Mouse (Mus musculus) thymus, postnatal 0 days (tissue): ENCODE results near the gene Cubn. TPM values are rescaled to one million over a fixed set of nuclear protein-coding genes. Genes with fewer than 3 reads are reported as not detected.

Source experiments
- DNase-seq: peaks from one replicate; pipeline ENCODE4 v3.0.0-alpha.2; 2015; ENCODE audit warnings: low spot score
- polyA plus RNA-seq: library from polyadenylated mRNA; unstranded; fragments of >200 nt; fragmentation: Nextera tagmentation; extraction: Ambion mirVana; gene quantifications from 2 replicates; pipeline ENCODE4 v1.2.1, GENCODE M21; 2015

Gene Cubn
- polyA plus RNA-seq, 1 experiment from 2014 or later, result not detected

- no peak for DNase-seq
Observed at GRCm38 (mm10) chr2:13486470-13486869, 5.1 kb downstream of the Cubn start.

- no peak for DNase-seq
Observed at GRCm38 (mm10) chr2:13484566-13484965, 7.0 kb downstream of the Cubn start.

GRCm38 (mm10) chr2:13480744-13481143, 10.9 kb downstream of the Cubn start:
- no peak for DNase-seq

- DNase-seq, result no peak
Observed at GRCm38 (mm10) chr2:13479165-13479564, 12.4 kb downstream of the Cubn start.

GRCm38 (mm10) chr2:13470108-13470507, 21.5 kb downstream of the Cubn start:
- no peak for DNase-seq

DNA sequence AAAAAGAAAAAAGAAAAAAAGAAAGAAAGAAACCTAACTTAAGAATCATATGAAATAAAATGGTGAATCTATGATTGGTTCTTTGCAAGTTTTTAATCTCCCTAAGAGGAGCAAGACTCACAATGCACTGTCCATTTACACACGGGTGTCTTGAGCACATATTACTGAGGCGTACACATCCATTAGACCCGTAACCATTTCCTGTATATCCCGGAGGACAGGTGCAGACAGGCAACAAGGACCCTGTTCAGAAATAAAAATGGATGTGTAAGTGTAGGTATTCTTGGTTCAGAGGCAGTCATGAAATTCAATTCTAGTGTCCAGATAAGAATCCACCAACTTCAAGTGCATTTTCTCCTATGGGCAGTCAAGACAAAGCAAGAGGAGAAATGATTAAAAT, 22.0 kb downstream of the Cubn start:
- no peak for DNase-seq

DNA sequence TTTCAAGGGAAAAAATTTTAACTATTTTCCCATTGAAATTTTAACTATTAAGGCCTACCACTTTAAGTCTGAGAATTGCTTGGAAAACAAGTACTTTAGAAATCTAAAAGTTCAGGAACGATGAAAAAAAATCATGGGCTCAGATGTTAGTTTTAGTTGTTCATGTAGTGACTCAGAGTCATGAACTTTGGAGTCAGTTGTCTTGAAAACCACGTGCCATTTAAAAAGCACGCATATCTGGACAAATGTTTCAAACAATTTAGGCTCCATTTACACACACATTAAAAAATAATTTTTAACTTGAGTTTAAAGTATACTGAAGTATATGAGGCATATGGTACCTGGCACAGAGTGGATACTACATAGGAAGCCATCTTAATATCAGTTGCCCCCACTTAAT, 24.9 kb downstream of the Cubn start:
- DNase-seq, result no peak

- DNase-seq, result no peak
Observed at GRCm38 (mm10) chr2:13458088-13458487, 33.5 kb downstream of the Cubn start.

GRCm38 (mm10) chr2:13456821-13457220, 34.8 kb downstream of the Cubn start:
- no peak for DNase-seq

GRCm38 (mm10) chr2:13451495-13452491, 39.8 kb downstream of the Cubn start:
- no peak for DNase-seq

- DNase-seq, result no peak
Observed at GRCm38 (mm10) chr2:13450895-13451294, 40.7 kb downstream of the Cubn start.

GRCm38 (mm10) chr2:13450470-13450869, 41.1 kb downstream of the Cubn start:
- no peak for DNase-seq

DNA sequence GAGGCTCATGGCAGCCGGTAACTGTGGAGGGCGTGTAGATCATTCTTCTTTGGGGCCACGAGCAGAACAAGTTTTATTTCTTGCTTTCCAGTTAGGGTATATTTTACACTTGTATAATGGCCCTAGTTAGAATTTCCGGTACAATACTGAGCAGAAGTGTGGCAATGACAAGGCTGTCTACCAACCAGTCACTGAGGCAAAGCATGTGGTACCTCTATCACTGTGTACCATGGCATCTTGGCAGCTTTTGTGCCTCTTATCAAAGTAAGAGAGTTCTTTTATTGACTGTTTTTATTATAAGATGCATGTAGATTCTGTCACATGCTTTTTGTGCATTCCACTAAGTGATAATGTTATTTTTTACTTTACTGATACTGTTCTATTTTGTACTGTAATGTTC, 46.5 kb downstream of the Cubn start:
- no peak for DNase-seq

DNA sequence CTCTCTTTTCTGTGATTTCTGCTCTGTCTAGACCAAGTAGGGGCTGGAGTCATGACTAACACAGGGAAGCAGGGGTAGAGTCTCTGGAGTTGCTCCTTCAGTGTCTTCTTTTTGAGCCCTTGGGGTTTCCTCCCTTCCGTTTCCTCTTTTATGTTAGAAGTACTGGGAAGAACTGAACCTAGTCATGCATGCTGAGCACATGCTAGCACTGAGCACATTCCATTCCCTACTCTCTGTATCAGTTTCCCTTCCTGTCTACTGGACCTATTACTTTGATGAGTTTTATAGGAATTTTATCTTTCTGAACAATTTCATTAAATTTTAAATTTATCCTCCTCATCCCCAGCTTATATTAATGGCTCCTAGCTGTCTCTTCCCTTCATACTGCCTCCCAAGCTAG, 52.6 kb downstream of the Cubn start:
- no peak for DNase-seq

DNA sequence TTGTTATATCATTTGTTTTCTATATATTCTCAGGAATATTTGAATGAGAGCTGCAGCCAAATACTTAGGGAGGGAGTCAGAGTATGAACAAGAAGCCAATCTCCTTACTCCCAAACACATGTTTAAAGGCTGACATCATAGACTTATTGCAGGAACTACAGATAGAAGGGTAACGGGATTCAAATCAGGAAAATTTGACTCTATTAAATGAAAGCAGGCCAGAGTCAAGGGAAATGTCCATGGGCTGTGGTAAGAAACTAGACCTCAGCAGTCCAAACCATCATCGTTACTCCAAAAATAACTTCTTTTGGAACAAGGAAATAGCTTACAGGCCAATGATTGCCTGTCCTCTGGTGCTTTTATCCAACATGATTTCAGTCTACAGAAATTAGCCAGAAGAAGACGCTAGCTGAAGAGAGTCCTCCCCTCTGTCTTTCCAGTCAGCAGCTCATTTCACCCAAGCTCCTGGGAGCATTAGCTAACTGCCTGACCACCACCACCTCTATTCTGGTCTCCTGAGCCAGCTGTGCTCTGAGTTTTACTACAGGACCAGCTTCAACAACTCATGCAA, 53.3 kb downstream of the Cubn start:
- DNase-seq, result no peak

- no peak for DNase-seq
Observed at GRCm38 (mm10) chr2:13432002-13432401, 59.6 kb downstream of the Cubn start.

DNA sequence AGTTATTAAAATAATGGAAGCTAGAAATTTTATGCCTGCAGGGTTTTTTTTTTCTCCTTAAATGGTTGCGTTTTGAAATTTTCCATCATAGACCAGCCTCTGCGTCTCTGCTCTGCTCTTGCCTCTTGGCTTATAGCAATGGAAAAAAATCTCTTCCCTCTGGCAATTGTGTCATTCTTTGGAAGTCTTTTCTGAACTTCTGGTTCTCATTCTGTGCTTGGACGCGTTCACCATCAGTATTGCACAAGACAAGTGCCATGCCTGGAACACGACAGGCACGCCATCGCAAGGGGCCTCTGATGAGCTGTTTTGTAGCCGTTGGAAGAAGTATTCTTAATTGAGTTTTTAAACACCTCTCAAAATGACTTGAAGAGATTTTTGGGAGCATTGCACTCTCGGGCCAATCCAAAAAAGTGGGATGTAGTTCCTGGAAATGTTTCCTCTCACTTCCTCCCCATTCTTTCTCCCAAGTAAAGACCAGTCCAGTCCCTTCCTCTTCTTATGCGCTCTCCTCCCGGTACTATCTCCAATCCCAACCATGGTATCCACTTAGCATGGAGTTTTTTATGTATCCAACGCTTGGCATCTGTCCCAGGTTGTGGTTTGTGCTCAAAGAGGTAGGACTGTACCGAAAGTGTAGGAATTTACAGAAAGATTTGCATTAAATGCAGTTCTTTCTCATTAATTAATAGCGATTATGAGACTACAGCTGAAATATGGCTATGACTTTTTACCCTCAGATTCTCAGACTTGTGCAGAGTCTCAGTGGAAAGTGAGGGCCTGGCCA, 69.4 kb downstream of the Cubn start:
- no peak for DNase-seq

DNA sequence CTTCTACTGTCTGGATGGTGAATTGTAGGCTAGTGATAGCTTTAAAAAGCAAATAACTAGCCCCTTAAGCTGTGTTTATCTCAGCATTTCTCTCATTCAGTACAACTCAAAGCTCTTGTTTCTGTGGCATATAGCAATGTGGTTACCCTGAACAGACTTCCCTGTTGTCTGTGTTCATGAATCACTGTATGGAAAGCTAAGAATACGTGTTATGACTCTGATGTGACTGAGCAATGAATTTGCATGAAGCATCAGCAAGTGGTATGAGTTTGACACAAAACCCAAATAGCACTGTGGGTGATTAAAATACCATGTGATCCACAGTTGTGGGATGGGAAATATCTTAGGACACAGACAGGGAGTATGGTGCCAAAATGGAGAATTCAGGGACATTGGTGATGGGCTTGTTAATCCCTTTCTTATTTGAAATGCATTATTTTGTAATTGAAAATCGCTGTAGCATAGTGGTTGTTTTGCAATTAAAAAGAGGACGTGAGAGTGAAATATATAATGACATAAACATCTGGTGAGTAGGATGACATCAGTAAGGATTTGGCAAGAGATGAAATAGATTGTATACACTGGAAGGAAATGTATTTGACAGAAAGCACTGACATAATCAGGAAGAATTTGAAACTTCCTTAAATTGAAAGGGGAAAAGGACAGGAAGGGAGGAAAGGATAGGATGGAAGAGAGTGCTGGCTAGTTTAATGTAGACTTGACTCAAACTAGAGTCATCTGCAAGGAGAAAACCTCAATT, 74.7 kb downstream of the Cubn start:
- no peak for DNase-seq

DNA sequence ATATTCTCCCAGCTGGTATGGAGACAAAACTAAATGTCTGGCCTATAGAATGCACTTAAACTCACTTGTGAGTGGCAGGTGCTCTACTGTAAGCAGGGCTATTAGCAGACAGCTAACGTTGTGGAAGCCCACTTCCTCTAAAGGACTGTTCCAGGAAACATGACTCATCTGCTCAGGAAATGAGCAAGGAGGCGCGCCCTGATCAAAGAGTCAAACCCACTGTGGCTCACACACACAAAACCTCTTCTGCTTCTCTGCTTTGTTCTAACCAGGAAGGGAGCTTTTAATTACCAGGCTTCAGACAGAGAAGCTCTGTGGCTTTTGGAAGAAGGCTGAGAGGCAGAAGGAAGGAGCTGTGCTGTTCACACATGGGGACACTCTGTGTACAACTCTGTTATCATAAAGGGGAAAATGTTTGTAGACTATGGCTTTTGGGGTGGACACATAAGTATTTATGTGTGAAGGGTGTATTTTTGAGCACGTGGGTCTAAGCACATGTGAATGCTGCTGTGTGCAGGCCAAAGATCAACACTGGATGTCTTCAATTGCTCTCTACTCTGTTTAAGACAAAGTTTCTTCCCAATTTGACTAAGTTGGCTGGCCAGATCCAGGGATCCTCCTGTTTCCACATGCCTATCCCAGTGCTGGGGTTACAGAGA, 78.0 kb downstream of the Cubn start:
- DNase-seq, result peak; percentile 90

DNA sequence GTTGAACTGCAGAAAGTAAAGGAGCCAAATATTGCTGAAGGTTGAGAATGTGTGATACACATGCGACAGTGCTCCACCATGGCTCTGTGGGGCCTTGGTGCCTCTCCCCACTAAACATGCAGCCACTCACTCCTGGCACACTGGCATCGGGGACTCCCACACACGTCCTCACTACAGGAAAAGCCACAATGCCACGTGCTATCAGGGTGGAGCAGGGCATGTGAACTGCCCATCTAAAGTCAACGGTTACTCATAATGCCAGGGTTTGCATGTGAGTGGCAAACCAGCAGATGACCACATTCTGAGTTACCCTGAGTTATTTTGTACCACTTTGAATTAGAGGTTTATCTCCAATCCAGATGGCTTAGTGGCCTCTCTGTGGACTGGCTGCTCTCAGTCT, 81.0 kb downstream of the Cubn start:
- no peak for DNase-seq
